Mouse (Mus musculus): ENCODE data around the gene Klk7. TPM values are rescaled to one million over a fixed set of nuclear protein-coding genes. Genes with fewer than 3 reads are reported as not detected.

Gene Klk7
- polyA plus RNA-seq, 1 experiment, result not detected

GRCm38 (mm10) chr7:43843801-43844200 is 32.7 kb downstream of the Klk7 start:
- Histone ChIP-seq H3K27ac (ENCODE audit: control insufficient read depth, insufficient read depth, low read depth, low read length, poor library complexity) (no peak overlapping the region), H3K4me1 (ENCODE audit: control insufficient read depth, insufficient read depth, low read length) (no peaks in the 10 kb centered on the region), H3K4me3 (replicated peaks; ENCODE audit: control insufficient read depth, low read depth, low read length) (no peak overlapping the region)
- no peak for TF ChIP-seq CTCF (IDR thresholded peaks at IDR 0.05; ENCODE audit: control insufficient read depth, insufficient read depth, low read length)
- TF ChIP-seq POLR2A (IDR thresholded peaks at IDR 0.05; ENCODE audit: borderline replicate concordance, control insufficient read depth, low read depth, low read length), result no peak
- WGBS, result 86% methylated on average over 4 of the region's 4 CpGs

GRCm38 (mm10) chr7:43851616-43852015 is 40.5 kb downstream of the Klk7 start:
- 75% methylated on average over 6 of the region's 6 CpGs for WGBS
- TF ChIP-seq CTCF (IDR thresholded peaks at IDR 0.05; ENCODE audit: control insufficient read depth, insufficient read depth, low read length) (no peak), POLR2A (IDR thresholded peaks at IDR 0.05; ENCODE audit: borderline replicate concordance, control insufficient read depth, low read depth, low read length) (no peak)
- Histone ChIP-seq H3K4me3 (replicated peaks; ENCODE audit: control insufficient read depth, low read depth, low read length) (no peak overlapping the region), H3K4me1 (ENCODE audit: control insufficient read depth, insufficient read depth, low read length) (no peaks in the 10 kb centered on the region), H3K27ac (ENCODE audit: control insufficient read depth, insufficient read depth, low read depth, low read length, poor library complexity) (no peak overlapping the region)

- H3K4me3 ChIP-seq (replicated peaks; ENCODE audit: control insufficient read depth, low read depth, low read length), result no peak overlapping the region
- no peaks in the 10 kb centered on the region for H3K4me1 ChIP-seq (ENCODE audit: control insufficient read depth, insufficient read depth, low read length)
- TF ChIP-seq POLR2A (IDR thresholded peaks at IDR 0.05; ENCODE audit: borderline replicate concordance, control insufficient read depth, low read depth, low read length) (no peak), CTCF (IDR thresholded peaks at IDR 0.05; ENCODE audit: control insufficient read depth, insufficient read depth, low read length) (no peak)
- H3K27ac ChIP-seq (ENCODE audit: control insufficient read depth, insufficient read depth, low read depth, low read length, poor library complexity), result no peak overlapping the region
- 75% methylated on average over 9 of the region's 9 CpGs for WGBS
These were observed 43.7 kb downstream of the Klk7 start for GRCm38 (mm10) chr7:43854642-43855380.

GRCm38 (mm10) chr7:43855709-43856108 is 44.6 kb downstream of the Klk7 start:
- no peak for TF ChIP-seq POLR2A (IDR thresholded peaks at IDR 0.05; ENCODE audit: borderline replicate concordance, control insufficient read depth, low read depth, low read length)
- TF ChIP-seq CTCF (IDR thresholded peaks at IDR 0.05; ENCODE audit: control insufficient read depth, insufficient read depth, low read length), result no peak
- H3K27ac ChIP-seq (ENCODE audit: control insufficient read depth, insufficient read depth, low read depth, low read length, poor library complexity), result no peak overlapping the region
- H3K4me3 ChIP-seq (replicated peaks; ENCODE audit: control insufficient read depth, low read depth, low read length), result no peak overlapping the region
- WGBS, result 71% methylated on average over 3 of the region's 3 CpGs
- H3K4me1 ChIP-seq (ENCODE audit: control insufficient read depth, insufficient read depth, low read length), result no peaks in the 10 kb centered on the region

- Histone ChIP-seq H3K27ac (ENCODE audit: control insufficient read depth, insufficient read depth, low read depth, low read length, poor library complexity) (no peak overlapping the region), H3K4me1 (ENCODE audit: control insufficient read depth, insufficient read depth, low read length) (no peaks in the 10 kb centered on the region), H3K4me3 (replicated peaks; ENCODE audit: control insufficient read depth, low read depth, low read length) (no peak overlapping the region)
- TF ChIP-seq CTCF (IDR thresholded peaks at IDR 0.05; ENCODE audit: control insufficient read depth, insufficient read depth, low read length) (no peak), POLR2A (IDR thresholded peaks at IDR 0.05; ENCODE audit: borderline replicate concordance, control insufficient read depth, low read depth, low read length) (no peak)
- 53% methylated on average over 7 of the region's 7 CpGs for WGBS
These were observed 45.2 kb downstream of the Klk7 start for GRCm38 (mm10) chr7:43856307-43856706.

GRCm38 (mm10) chr7:43857501-43857900 is 46.4 kb downstream of the Klk7 start:
- WGBS, result 91% methylated on average over 12 of the region's 12 CpGs

GRCm38 (mm10) chr7:43860411-43860810 is 49.3 kb downstream of the Klk7 start:
- Histone ChIP-seq H3K4me3 (replicated peaks; ENCODE audit: control insufficient read depth, low read depth, low read length) (no peak overlapping the region), H3K27ac (ENCODE audit: control insufficient read depth, insufficient read depth, low read depth, low read length, poor library complexity) (no peak overlapping the region), H3K4me1 (ENCODE audit: control insufficient read depth, insufficient read depth, low read length) (no peaks in the 10 kb centered on the region)
- TF ChIP-seq POLR2A (IDR thresholded peaks at IDR 0.05; ENCODE audit: borderline replicate concordance, control insufficient read depth, low read depth, low read length), result no peak
- TF ChIP-seq CTCF (IDR thresholded peaks at IDR 0.05; ENCODE audit: control insufficient read depth, insufficient read depth, low read length), result no peak
- 78% methylated on average over 8 of the region's 8 CpGs for WGBS

More at GRCm38 (mm10) chr7:43857501-43857900, 46.4 kb downstream of the Klk7 start:
- H3K27ac ChIP-seq (ENCODE audit: control insufficient read depth, insufficient read depth, low read depth, low read length, poor library complexity), result no peak overlapping the region
- no peak overlapping the region for H3K4me3 ChIP-seq (replicated peaks; ENCODE audit: control insufficient read depth, low read depth, low read length)
- TF ChIP-seq CTCF (IDR thresholded peaks at IDR 0.05; ENCODE audit: control insufficient read depth, insufficient read depth, low read length) (no peak), POLR2A (IDR thresholded peaks at IDR 0.05; ENCODE audit: borderline replicate concordance, control insufficient read depth, low read depth, low read length) (no peak)
- H3K4me1 ChIP-seq (ENCODE audit: control insufficient read depth, insufficient read depth, low read length), result no peaks in the 10 kb centered on the region

Other genes with a start within 250 kb of the Klk7 start
- 1.3 and 2.9 TPM in 2 replicates for gene Zfp658, start 249.0 kb upstream of the Klk7 start, polyA plus RNA-seq (2011; ENCODE audit: insufficient read depth, insufficient read length, low replicate concordance, missing spikeins)
- 1.7 TPM in 2 replicates for gene Zfp719, start 231.7 kb upstream of the Klk7 start, polyA plus RNA-seq (2011; ENCODE audit: insufficient read depth, insufficient read length, low replicate concordance, missing spikeins)
- gene Zfp819, start 204.1 kb upstream of the Klk7 start, polyA plus RNA-seq (2011; ENCODE audit: insufficient read depth, insufficient read length, low replicate concordance, missing spikeins), result 1.6 TPM in 1 of 2 replicates, not detected in the other
- gene Ceacam18, start 176.6 kb upstream of the Klk7 start, polyA plus RNA-seq (2011; ENCODE audit: insufficient read depth, insufficient read length, low replicate concordance, missing spikeins), result not detected in 2 replicates
- gene Siglece, start 151.1 kb upstream of the Klk7 start, polyA plus RNA-seq (2011; ENCODE audit: insufficient read depth, insufficient read length, low replicate concordance, missing spikeins), result 14.5 and 24.2 TPM in 2 replicates
- 2.4 and 3.6 TPM in 2 replicates for gene Ctu1, start 139.3 kb upstream of the Klk7 start, polyA plus RNA-seq (2011; ENCODE audit: insufficient read depth, insufficient read length, low replicate concordance, missing spikeins)
- not detected in 2 replicates for gene Klk14, start 120.9 kb upstream of the Klk7 start, polyA plus RNA-seq (2011; ENCODE audit: insufficient read depth, insufficient read length, low replicate concordance, missing spikeins)
- not detected in 2 replicates for gene Klk13, start 98.7 kb upstream of the Klk7 start, polyA plus RNA-seq (2011; ENCODE audit: insufficient read depth, insufficient read length, low replicate concordance, missing spikeins)
- not detected in 2 replicates for gene Klk12, start 42.4 kb upstream of the Klk7 start, polyA plus RNA-seq (2011; ENCODE audit: insufficient read depth, insufficient read length, low replicate concordance, missing spikeins)
- gene Klk11, start 36.7 kb upstream of the Klk7 start, polyA plus RNA-seq (2011; ENCODE audit: insufficient read depth, insufficient read length, low replicate concordance, missing spikeins), result not detected in 2 replicates
- gene Klk10, start 30.3 kb upstream of the Klk7 start, polyA plus RNA-seq (2011; ENCODE audit: insufficient read depth, insufficient read length, low replicate concordance, missing spikeins), result not detected in 2 replicates
- not detected in 2 replicates for gene Klk9, start 19.4 kb upstream of the Klk7 start, polyA plus RNA-seq (2011; ENCODE audit: insufficient read depth, insufficient read length, low replicate concordance, missing spikeins)
- gene Klk8, start 13.7 kb upstream of the Klk7 start, polyA plus RNA-seq (2011; ENCODE audit: insufficient read depth, insufficient read length, low replicate concordance, missing spikeins), result 0.92 and 2.3 TPM in 2 replicates
- gene Klk6, start 13.2 kb downstream of the Klk7 start, polyA plus RNA-seq (2011; ENCODE audit: insufficient read depth, insufficient read length, low replicate concordance, missing spikeins), result not detected in 2 replicates
- gene Klk5, start 30.7 kb downstream of the Klk7 start, polyA plus RNA-seq (2011; ENCODE audit: insufficient read depth, insufficient read length, low replicate concordance, missing spikeins), result not detected in 2 replicates
- not detected in 2 replicates for gene Klk4, start 69.9 kb downstream of the Klk7 start, polyA plus RNA-seq (2011; ENCODE audit: insufficient read depth, insufficient read length, low replicate concordance, missing spikeins)
- gene Klk15, start 122.4 kb downstream of the Klk7 start, polyA plus RNA-seq (2011; ENCODE audit: insufficient read depth, insufficient read length, low replicate concordance, missing spikeins), result not detected in 2 replicates
- not detected in 2 replicates for gene Klk1b8, start 139.4 kb downstream of the Klk7 start, polyA plus RNA-seq (2011; ENCODE audit: insufficient read depth, insufficient read length, low replicate concordance, missing spikeins)
- gene Klk1b1, start 155.5 kb downstream of the Klk7 start, polyA plus RNA-seq (2011; ENCODE audit: insufficient read depth, insufficient read length, low replicate concordance, missing spikeins), result not detected in 2 replicates
- not detected in 2 replicates for gene Klk1b9, start 164.8 kb downstream of the Klk7 start, polyA plus RNA-seq (2011; ENCODE audit: insufficient read depth, insufficient read length, low replicate concordance, missing spikeins)
- not detected in 2 replicates for gene Klk1b11, start 184.6 kb downstream of the Klk7 start, polyA plus RNA-seq (2011; ENCODE audit: insufficient read depth, insufficient read length, low replicate concordance, missing spikeins)
- not detected in 2 replicates for gene Klk1b26, start 200.9 kb downstream of the Klk7 start, polyA plus RNA-seq (2011; ENCODE audit: insufficient read depth, insufficient read length, low replicate concordance, missing spikeins)
- not detected in 2 replicates for gene Klk1b27, start 241.0 kb downstream of the Klk7 start, polyA plus RNA-seq (2011; ENCODE audit: insufficient read depth, insufficient read length, low replicate concordance, missing spikeins)

All from bone marrow, adult 2 months (tissue).